Mouse (Mus musculus) CH12.LX (cell line): Measurements from ENCODE around the gene Blvrb.

Source experiments
- CTCF ChIP-seq, 2 experiments: IDR thresholded peaks in 1 of 2; conservative IDR thresholded peaks in 1 of 2; 2 replicates each; pipeline ENCODE4 v1.5.1; 2011 to 2012; ENCODE audit warnings: low read depth in 2 of 2, low read length in 2 of 2, improper control_type of control experiment in 1 of 2, inconsistent platforms in 1 of 2, mild to moderate bottlenecking in 1 of 2, moderate library complexity in 1 of 2
- ZC3H11A ChIP-seq: IDR thresholded peaks from 2 replicates; pipeline ENCODE4 v1.6.1; 2012; ENCODE audit warnings: low read depth, mild to moderate bottlenecking, inconsistent platforms, low read length, improper control_type of control experiment

GRCm38 (mm10) chr7:27404203-27404942 lies 43.4 kb upstream of the Blvrb start:
- TF ChIP-seq ZC3H11A (no peak), CTCF (conservative IDR thresholded peaks at IDR 0.05 in 1 of 2, IDR thresholded peaks at IDR 0.05 in 1 of 2; ENCODE audit: low read depth in 2 of 2, low read length in 2 of 2) (no peak)
